Comparison of ENCODE assay signal across 8 mouse cellular contexts in genomic region chrX:56597219-56597886, GRCm38 (mm10). TPM values are rescaled to one million over a fixed set of nuclear protein-coding genes. Genes with fewer than 3 reads are reported as not detected.
DNase-seq lines count a peak whose midpoint lies in the region; ATAC-seq lines count a peak whose summit lies in the region.

No protein-coding gene starts in this region.

- H3K4me3 ChIP-seq in forebrain, embryonic 15.5 days = peak overlapping the region; percentile 74
- H3K4me3 ChIP-seq in kidney, embryonic 15.5 days (replicated peaks) = peak overlapping the region; percentile 72

- DNase-seq in kidney, adult 11 months = peak; percentile 17
- no peak for DNase-seq in kidney, adult 18-20 months
- peak; percentile 49 for DNase-seq in adrenal gland, postnatal 14 days
- peak; percentile 29 for DNase-seq in lung, postnatal 10 days
- DNase-seq in skeletal muscle tissue, adult 2 months (ENCODE audit: low read depth, low spot score) = peak; percentile 3
- DNase-seq in B cell, adult 2 months = no peak

- H3K27me3 ChIP-seq in forebrain, embryonic 15.5 days = no peaks in the 10 kb centered on the region
- H3K27me3 ChIP-seq in kidney, embryonic 15.5 days = no peaks in the 10 kb centered on the region

- H3K27ac ChIP-seq in forebrain, embryonic 15.5 days (replicated peaks) = peak overlapping the region; percentile 83
- peak overlapping the region; percentile 58 for H3K27ac ChIP-seq in kidney, embryonic 15.5 days

- peak; percentile 81; the same call in 1 of the 2 replicates for ATAC-seq in forebrain, embryonic 15.5 days (replicated peaks)
- ATAC-seq in kidney, embryonic 15.5 days (replicated peaks; ENCODE audit: low FRiP score) = peak; percentile 78

- peak overlapping the region; percentile 80 for H3K9ac ChIP-seq in forebrain, embryonic 15.5 days (replicated peaks)
- H3K9ac ChIP-seq in kidney, embryonic 15.5 days = peak overlapping the region; percentile 75

- peak overlapping the region; percentile 54 for H3K4me2 ChIP-seq in forebrain, embryonic 15.5 days (replicated peaks)
- H3K4me2 ChIP-seq in kidney, embryonic 15.5 days = peak overlapping the region; percentile 58

- H3K4me1 ChIP-seq in forebrain, embryonic 15.5 days = peaks cover 7% of the 10 kb centered on the region
- 0 out of 2 replicates have a peak, but pooled peaks cover 4% of the 10 kb centered on the region for H3K4me1 ChIP-seq in kidney, embryonic 15.5 days

- no peaks in the 10 kb centered on the region for H3K9me3 ChIP-seq in forebrain, embryonic 15.5 days
- no peaks in the 10 kb centered on the region for H3K9me3 ChIP-seq in kidney, embryonic 15.5 days (replicated peaks)

- no peaks in the 10 kb centered on the region for H3K36me3 ChIP-seq in forebrain, embryonic 15.5 days
- H3K36me3 ChIP-seq in kidney, embryonic 15.5 days = 0 out of 2 replicates have a peak, but pooled peaks cover 2% of the 10 kb centered on the region

- WGBS in forebrain, embryonic 15.5 days = 19% methylated on average over 25 of the region's 25 CpGs
- WGBS in kidney, embryonic 15.5 days = 19% methylated on average over 25 of the region's 25 CpGs

RNA-seq across cellular contexts. Expression of gene Mmgt1, which starts 0.5 kb away (rescaled TPM):
- total RNA-seq in adrenal gland, postnatal 14 days (2021) = 26.3 and 28.4 TPM in 2 replicates
- polyA plus RNA-seq in forebrain, embryonic 15.5 days (2015; fragmentation: Nextera tagmentation; extraction: Ambion mirVana) = 49.9 and 52.2 TPM in 2 replicates
- 26.4 and 29.7 TPM in 2 replicates for polyA plus RNA-seq in kidney, embryonic 15.5 days (2015; fragmentation: Nextera tagmentation; extraction: Ambion mirVana)

RNA-seq across cellular contexts. Expression of gene Slc9a6, which starts 12.2 kb away (rescaled TPM):
- 18.0 and 20.4 TPM in 2 replicates for total RNA-seq in adrenal gland, postnatal 14 days (2021)
- polyA plus RNA-seq in forebrain, embryonic 15.5 days (2015; fragmentation: Nextera tagmentation; extraction: Ambion mirVana) = 43.3 and 46.0 TPM in 2 replicates
- 11.3 and 11.8 TPM in 2 replicates for polyA plus RNA-seq in kidney, embryonic 15.5 days (2015; fragmentation: Nextera tagmentation; extraction: Ambion mirVana)

RNA-seq across cellular contexts. Expression of gene Gm648, which starts 47.9 kb away (rescaled TPM):
- not detected in 2 replicates for total RNA-seq in adrenal gland, postnatal 14 days (2021)
- polyA plus RNA-seq in forebrain, embryonic 15.5 days (2015; fragmentation: Nextera tagmentation; extraction: Ambion mirVana) = not detected in 2 replicates
- not detected in 2 replicates for polyA plus RNA-seq in kidney, embryonic 15.5 days (2015; fragmentation: Nextera tagmentation; extraction: Ambion mirVana)

Comparison
In these comparisons a context has a peak if more than half of its experiments do, and no peak if none do; other contexts are left out.
1. DNase-seq: peak in kidney, adult 11 months (single experiment), adrenal gland, postnatal 14 days (single experiment), lung, postnatal 10 days (single experiment) and skeletal muscle tissue, adult 2 months (single experiment); none in kidney, adult 18-20 months (single experiment) and B cell, adult 2 months (0 of 2).